Mouse (Mus musculus) CD4-positive, CD25-positive, alpha-beta regulatory T cell, adult 4 months (primary cell): Measurements from ENCODE around the gene Abcc2. TPM values are rescaled to one million over a fixed set of nuclear protein-coding genes. Genes with fewer than 3 reads are reported as not detected.

Experiments used
- ATAC-seq: one replicate; pipeline ENCODE4 v1.8.0; 2017
- polyA plus RNA-seq, 2 experiments: library from polyadenylated mRNA; unstranded; fragments of 100-300 nt; shearing (Covaris generic); gene quantifications; one replicate each; pipeline ENCODE4 v1.2.1; 2017

Abcc2 gene
- polyA plus RNA-seq, 2 experiments from 2014 or later: not detected

- ATAC-seq: no peak
These were observed 2.8 kb downstream of the Abcc2 start for GRCm38 (mm10) chr19:43784761-43785160.

- ATAC-seq: no peak
These were observed 4.4 kb downstream of the Abcc2 start for GRCm38 (mm10) chr19:43786249-43787026.

- no peak for ATAC-seq
These were observed 7.8 kb downstream of the Abcc2 start for GRCm38 (mm10) chr19:43789817-43790216.

- no peak for ATAC-seq
These were observed 10.5 kb downstream of the Abcc2 start for GRCm38 (mm10) chr19:43792537-43792936.

- no peak for ATAC-seq
These were observed 12.0 kb downstream of the Abcc2 start for GRCm38 (mm10) chr19:43793951-43794350.

- no peak for ATAC-seq
These were observed 13.5 kb downstream of the Abcc2 start for GRCm38 (mm10) chr19:43795511-43795910.

- no peak for ATAC-seq
These were observed 15.2 kb downstream of the Abcc2 start for GRCm38 (mm10) chr19:43797216-43797615.

GRCm38 (mm10) chr19:43801427-43802051 lies 19.5 kb downstream of the Abcc2 start:
- no peak for ATAC-seq

- no peak for ATAC-seq
These were observed 21.9 kb downstream of the Abcc2 start for GRCm38 (mm10) chr19:43803866-43804265.

- ATAC-seq: no peak
These were observed 27.3 kb downstream of the Abcc2 start for GRCm38 (mm10) chr19:43809331-43809730.

GRCm38 (mm10) chr19:43811419-43811818 lies 29.4 kb downstream of the Abcc2 start:
- ATAC-seq: no peak

- ATAC-seq: no peak
These were observed 31.3 kb downstream of the Abcc2 start for GRCm38 (mm10) chr19:43813315-43813714.

- ATAC-seq: no peak
These were observed 33.8 kb downstream of the Abcc2 start for GRCm38 (mm10) chr19:43815661-43816414.

GRCm38 (mm10) chr19:43826855-43827254 lies 44.9 kb downstream of the Abcc2 start:
- ATAC-seq: no peak

GRCm38 (mm10) chr19:43832425-43833069 lies 50.6 kb downstream of the Abcc2 start:
- ATAC-seq: peak; percentile 75

- no peak for ATAC-seq
These were observed 61.2 kb downstream of the Abcc2 start for GRCm38 (mm10) chr19:43843184-43843583.

- ATAC-seq: no peak
These were observed 63.4 kb downstream of the Abcc2 start for GRCm38 (mm10) chr19:43845331-43845908.

GRCm38 (mm10) chr19:43847056-43847455 lies 65.1 kb downstream of the Abcc2 start:
- ATAC-seq: no peak

- ATAC-seq: no peak
These were observed 66.0 kb downstream of the Abcc2 start for GRCm38 (mm10) chr19:43847966-43848365.

GRCm38 (mm10) chr19:43850026-43850425 lies 68.0 kb downstream of the Abcc2 start:
- no peak for ATAC-seq

- peak; percentile 91 for ATAC-seq
These were observed 70.1 kb downstream of the Abcc2 start for GRCm38 (mm10) chr19:43851996-43852630.
